Mouse (Mus musculus): ENCODE data around the gene Aplp2.

- TF ChIP-seq POLR2A (IDR thresholded peaks at IDR 0.05; ENCODE audit: extremely low read depth, insufficient read depth, low read length) (no peak), CTCF (IDR thresholded peaks at IDR 0.05; ENCODE audit: extremely low read depth, insufficient read depth, low read length) (no peak)
These were observed 44.3 kb downstream of the Aplp2 start for GRCm38 (mm10) chr9:31167305-31167704.
